Mouse (Mus musculus): ENCODE measurements at regions not wholly inside any gene's neighbourhood (a gene's known extent, or its start where the extent isn't known, plus 50 kb on each side); places are given as distances from the start of the nearest gene placed in this dataset.

GRCm38 (mm10) chr6:99984856-99985224 lies 258.6 kb upstream of the Prok2 start:
- DNase-seq (ENCODE audit: extremely low spot score): no peak

GRCm38 (mm10) chr6:99984057-99984855 lies 258.1 kb upstream of the Prok2 start:
- no peak for DNase-seq (ENCODE audit: extremely low spot score)

GRCm38 (mm10) chr6:99979614-99980013 lies 253.4 kb upstream of the Prok2 start:
- DNase-seq (ENCODE audit: extremely low spot score): no peak

GRCm38 (mm10) chr6:99978164-99978746 lies 252.1 kb upstream of the Prok2 start:
- no peak for DNase-seq (ENCODE audit: extremely low spot score)

- no peak for DNase-seq (ENCODE audit: extremely low spot score)
Observed at GRCm38 (mm10) chr6:99976144-99976543, 250.0 kb upstream of the Prok2 start.

GRCm38 (mm10) chr6:99975486-99975885 lies 249.3 kb upstream of the Prok2 start:
- DNase-seq (ENCODE audit: extremely low spot score): no peak

- DNase-seq (ENCODE audit: extremely low spot score): no peak
Observed at GRCm38 (mm10) chr6:99974464-99974863, 248.3 kb upstream of the Prok2 start.

- DNase-seq (ENCODE audit: extremely low spot score): no peak
Observed at GRCm38 (mm10) chr6:99971376-99971775, 245.2 kb upstream of the Prok2 start.

GRCm38 (mm10) chr6:99968889-99969288 lies 242.7 kb upstream of the Prok2 start:
- no peak for DNase-seq (ENCODE audit: extremely low spot score)

- no peak for DNase-seq (ENCODE audit: extremely low spot score)
Observed at GRCm38 (mm10) chr6:99967465-99967864, 241.3 kb upstream of the Prok2 start.

GRCm38 (mm10) chr6:99964540-99964939 lies 238.3 kb upstream of the Prok2 start:
- no peak for DNase-seq (ENCODE audit: extremely low spot score)

GRCm38 (mm10) chr6:99964007-99964406 lies 237.8 kb upstream of the Prok2 start:
- DNase-seq (ENCODE audit: extremely low spot score): no peak

GRCm38 (mm10) chr6:99959371-99959770 lies 233.2 kb upstream of the Prok2 start:
- no peak for DNase-seq (ENCODE audit: extremely low spot score)

GRCm38 (mm10) chr6:99954832-99955830 lies 228.9 kb upstream of the Prok2 start:
- DNase-seq (ENCODE audit: extremely low spot score): no peak

GRCm38 (mm10) chr6:99953980-99954776 lies 228.0 kb upstream of the Prok2 start:
- no peak for DNase-seq (ENCODE audit: extremely low spot score)

- no peak for DNase-seq (ENCODE audit: extremely low spot score)
Observed at GRCm38 (mm10) chr6:99950811-99951210, 224.6 kb upstream of the Prok2 start.

GRCm38 (mm10) chr6:99946917-99947316 lies 220.7 kb upstream of the Prok2 start:
- DNase-seq (ENCODE audit: extremely low spot score): no peak

- DNase-seq (ENCODE audit: extremely low spot score): no peak
Observed at GRCm38 (mm10) chr6:99946481-99946880, 220.3 kb upstream of the Prok2 start.

GRCm38 (mm10) chr6:99945691-99946090 lies 219.5 kb upstream of the Prok2 start:
- DNase-seq (ENCODE audit: extremely low spot score): no peak

- no peak for DNase-seq (ENCODE audit: extremely low spot score)
Observed at GRCm38 (mm10) chr6:99942958-99943357, 216.8 kb upstream of the Prok2 start.

- no peak for DNase-seq (ENCODE audit: extremely low spot score)
Observed at GRCm38 (mm10) chr6:99940118-99940517, 213.9 kb upstream of the Prok2 start.

Data from embryo, embryonic 9.5 days (tissue).